Mouse (Mus musculus) thymus, adult 2 months (tissue): ENCODE measurements around the gene Actr1b. TPM values are rescaled to one million over a fixed set of nuclear protein-coding genes. Genes with fewer than 3 reads are reported as not detected.

Source experiments
- DNase-seq: peaks from one replicate; pipeline ENCODE4 v3.0.0; 2021
- H3K27ac ChIP-seq: fragments of 200-500 bp; 2 replicates; pipeline ENCODE4 v1.5.1; 2012; ENCODE audit warnings: low read length, control low read depth; ENCODE audit not compliant: control insufficient read depth, insufficient read depth
- H3K27me3 ChIP-seq: fragments of 200-500 bp; 2 replicates; pipeline ENCODE4 v1.6.1; 2012; ENCODE audit warnings: mild to moderate bottlenecking, low read length, moderate library complexity, mixed read lengths; ENCODE audit not compliant: control insufficient read depth, insufficient read depth
- H3K36me3 ChIP-seq: fragments of 200-500 bp; 2 replicates; pipeline ENCODE4 v1.6.1; 2012; ENCODE audit warnings: mild to moderate bottlenecking, low read length, moderate library complexity; ENCODE audit not compliant: control insufficient read depth, insufficient read depth
- H3K4me1 ChIP-seq: fragments of 200-500 bp; replicated peaks from 2 replicates; pipeline ENCODE4 v1.6.1; 2012; ENCODE audit warnings: low read length; ENCODE audit not compliant: control insufficient read depth, insufficient read depth
- H3K4me3 ChIP-seq: fragments of 200-500 bp; 2 replicates; pipeline ENCODE4 v1.5.1; 2012; ENCODE audit warnings: mild to moderate bottlenecking, low read length, control low read depth, moderate library complexity; ENCODE audit not compliant: control insufficient read depth, insufficient read depth
- CTCF ChIP-seq: fragments of 200-500 bp; IDR thresholded peaks from 2 replicates; pipeline ENCODE4 v1.5.1; 2012; ENCODE audit warnings: mild to moderate bottlenecking, control low read depth, low read length, moderate library complexity, borderline replicate concordance; ENCODE audit not compliant: control insufficient read depth, poor library complexity, insufficient read depth; ENCODE audit errors: extremely low read depth
- POLR2A ChIP-seq: fragments of 200-500 bp; IDR thresholded peaks from 2 replicates; pipeline ENCODE4 v1.6.1; 2012; ENCODE audit warnings: mild to moderate bottlenecking, low read length, control low read depth, moderate library complexity; ENCODE audit not compliant: control insufficient read depth, poor library complexity, insufficient read depth; ENCODE audit errors: extremely low read depth
- WGBS: fragments of 180-500 bp; shearing (Covaris S2); methylation state at CpG from one replicate; pipeline ENCODE4 v1.1.7; 2018; 5-methylcytosine and 5-hydroxymethylcytosine counted together
- polyA plus RNA-seq: library from polyadenylated mRNA; depleted of rRNA; stranded (reverse); fragments of >200 nt; gene quantifications from 2 replicates; pipeline ENCODE4 v1.2.3, GENCODE M21; 2012; rRNA removed

Gene Actr1b
- polyA plus RNA-seq, 1 experiment, result 213 TPM

DNA sequence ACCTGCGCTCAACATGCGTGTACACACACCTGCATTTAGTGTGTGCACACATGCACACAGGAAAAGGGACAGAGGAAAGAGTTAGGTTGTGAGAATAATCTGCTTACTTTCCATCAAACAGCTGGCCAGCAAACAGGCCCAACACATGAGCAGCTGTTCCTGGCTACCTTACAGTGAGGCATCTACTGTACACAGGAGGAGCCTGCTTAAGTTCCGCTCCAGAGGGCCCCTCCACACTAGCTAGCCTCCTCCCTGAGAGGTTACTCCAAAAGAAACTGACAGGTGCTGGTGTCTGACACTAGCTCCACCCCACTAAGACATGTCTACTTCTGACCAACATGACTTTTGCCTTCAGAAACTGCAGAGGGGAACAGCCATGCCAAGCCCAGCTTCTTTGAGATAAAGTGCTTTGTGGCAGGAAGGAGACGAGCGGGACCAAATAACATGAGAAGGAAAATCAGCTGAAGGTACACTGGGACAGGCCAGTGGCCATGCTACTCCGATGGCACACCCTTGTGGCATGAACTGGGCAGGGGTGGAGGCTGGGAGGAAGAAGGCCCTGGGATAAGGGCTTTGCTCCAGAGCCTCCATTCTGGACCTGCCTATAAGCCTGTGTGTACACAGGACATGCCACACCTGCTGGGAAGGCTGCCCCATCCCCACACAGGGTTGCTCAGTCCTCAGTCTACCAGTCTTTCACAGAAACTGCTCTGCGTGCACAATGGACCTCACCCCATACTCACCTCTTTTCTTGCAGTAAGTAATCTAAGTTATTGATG is 55.4 kb downstream of the Actr1b start:
- no peak for TF ChIP-seq POLR2A
- no peak for TF ChIP-seq CTCF
- no peak overlapping the region for H3K27ac ChIP-seq
- H3K27me3 ChIP-seq, result no peaks in the 10 kb centered on the region
- H3K4me1 ChIP-seq, result no peaks in the 10 kb centered on the region
- DNase-seq, result no peak
- no peaks in the 10 kb centered on the region for H3K36me3 ChIP-seq
- 95% methylated on average over 7 of the region's 7 CpGs for WGBS
- no peak overlapping the region for H3K4me3 ChIP-seq

DNA sequence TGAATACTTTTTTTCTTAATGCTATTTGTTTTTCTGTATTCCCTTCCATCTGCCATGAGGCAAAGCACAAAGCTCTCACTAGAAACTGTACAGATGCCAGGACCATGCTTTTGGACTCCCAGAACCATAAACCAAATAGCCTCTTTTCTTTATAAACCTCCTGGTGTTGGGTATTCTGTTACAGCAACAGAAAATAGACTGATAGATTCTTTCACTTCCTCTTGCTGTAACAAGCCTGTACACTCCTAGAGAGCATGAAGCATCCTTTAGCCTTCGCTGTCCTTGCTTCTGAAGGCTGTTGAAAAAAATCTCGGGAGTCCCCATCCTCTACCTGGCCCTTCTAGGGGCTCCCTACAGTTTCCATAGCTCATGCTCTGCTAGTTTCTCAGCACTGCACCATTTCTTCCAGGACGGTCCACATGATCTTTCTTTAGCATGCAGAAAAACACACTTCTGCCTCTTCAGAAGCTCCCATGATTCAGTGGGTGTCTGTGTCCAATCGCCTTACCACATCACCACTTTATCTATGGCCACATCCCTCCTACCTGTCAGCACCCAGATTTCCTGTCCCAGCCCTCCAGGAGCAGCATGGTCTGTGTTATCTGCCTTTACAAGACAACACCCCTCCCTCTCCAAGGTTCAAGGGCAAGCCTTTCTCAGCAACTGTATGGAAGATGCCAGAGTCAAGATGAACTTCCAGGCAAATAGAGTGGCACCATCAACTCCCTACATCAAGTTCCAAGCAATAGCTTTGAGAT is 56.4 kb downstream of the Actr1b start:
- no peak for DNase-seq
- Histone ChIP-seq H3K27ac (no peak overlapping the region), H3K27me3 (no peaks in the 10 kb centered on the region), H3K4me1 (no peaks in the 10 kb centered on the region), H3K36me3 (no peaks in the 10 kb centered on the region), H3K4me3 (no peak overlapping the region)
- no peak for TF ChIP-seq CTCF
- no peak for TF ChIP-seq POLR2A
- WGBS, result 78% methylated on average over 4 of the region's 4 CpGs

- DNase-seq, result no peak
- H3K27ac ChIP-seq, result no peak overlapping the region
- no peaks in the 10 kb centered on the region for H3K36me3 ChIP-seq
- TF ChIP-seq CTCF, result no peak
- 95% methylated on average over 3 of the region's 3 CpGs for WGBS
- H3K4me3 ChIP-seq, result no peak overlapping the region
- H3K27me3 ChIP-seq, result no peaks in the 10 kb centered on the region
- no peaks in the 10 kb centered on the region for H3K4me1 ChIP-seq
These were observed 58.0 kb downstream of the Actr1b start for GRCm38 (mm10) chr1:36656233-36656632.

DNA sequence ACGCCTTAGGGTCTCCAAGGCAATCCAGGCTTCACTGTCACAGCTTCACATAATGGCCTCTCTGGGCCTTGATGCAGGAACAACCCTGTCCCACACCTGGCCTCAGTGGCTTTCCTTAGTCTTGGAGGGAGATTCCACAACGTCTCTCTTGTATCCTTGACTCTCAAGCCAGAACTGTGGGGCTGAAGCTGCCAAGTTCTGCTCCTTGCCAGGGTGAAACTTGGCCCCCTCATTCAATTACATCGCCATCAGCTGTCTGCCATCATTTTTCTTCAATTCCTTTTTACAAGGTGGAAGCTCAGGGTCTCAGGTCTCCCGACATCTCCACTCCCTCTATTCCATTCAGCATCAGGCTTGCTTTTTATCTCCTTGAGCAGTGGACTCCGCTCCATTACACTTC is 59.2 kb downstream of the Actr1b start:
- H3K27ac ChIP-seq, result no peak overlapping the region
- no peaks in the 10 kb centered on the region for H3K36me3 ChIP-seq
- DNase-seq, result no peak
- no peaks in the 10 kb centered on the region for H3K27me3 ChIP-seq
- 99% methylated on average over 5 of the region's 5 CpGs for WGBS
- H3K4me1 ChIP-seq, result no peaks in the 10 kb centered on the region
- H3K4me3 ChIP-seq, result no peak overlapping the region
- TF ChIP-seq CTCF (no peak), POLR2A (no peak)

Other genes with a start within 250 kb of the Actr1b start
- 15.3 and 18.0 TPM in 2 replicates for gene Cnnm4, start 242.8 kb downstream of the Actr1b start, polyA plus RNA-seq
- 51.2 and 59.9 TPM in 2 replicates for gene Cnnm3, start 202.6 kb downstream of the Actr1b start, polyA plus RNA-seq
- gene Ankrd23, start 177.5 kb downstream of the Actr1b start, polyA plus RNA-seq, result 40.4 and 56.2 TPM in 2 replicates
- gene Gm42417, start 175.0 kb downstream of the Actr1b start, polyA plus RNA-seq, result not detected in 2 replicates
- gene Ankrd39, start 167.0 kb downstream of the Actr1b start, polyA plus RNA-seq, result 48.4 and 51.8 TPM in 2 replicates
- gene Sema4c, start 156.1 kb downstream of the Actr1b start, polyA plus RNA-seq, result 15.5 and 16.8 TPM in 2 replicates
- gene Fam178b, start 31.2 kb downstream of the Actr1b start, polyA plus RNA-seq, result 1.4 and 1.9 TPM in 2 replicates
- gene Cox5b, start 23.0 kb downstream of the Actr1b start, polyA plus RNA-seq, result 395 and 432 TPM in 2 replicates
- gene 4933424G06Rik, start 4.3 kb downstream of the Actr1b start, polyA plus RNA-seq, result not detected in 2 replicates
- gene Zap70, start 47.4 kb upstream of the Actr1b start, polyA plus RNA-seq, result 270 and 289 TPM in 2 replicates
- 51.1 and 62.0 TPM in 2 replicates for gene Tmem131, start 229.2 kb upstream of the Actr1b start, polyA plus RNA-seq